Mouse (Mus musculus) midbrain, embryonic 12.5 days (tissue): Measurements from ENCODE around the gene Ccp110. TPM values are rescaled to one million over a fixed set of nuclear protein-coding genes. Genes with fewer than 3 reads are reported as not detected.

ENCODE experiments used
- ATAC-seq: fragments of 200-750 bp; cut with Nextera tagmentation; 2 replicates; pipeline ENCODE4 v1.8.0; 2017; ENCODE audit warnings: low read depth, moderate TSS enrichment, moderate library complexity; ENCODE audit not compliant: low FRiP score
- H3K27ac ChIP-seq: fragments of 300-500 bp; sonication (generic); replicated peaks from 2 replicates; pipeline ENCODE4 v1.5.1; 2016; ENCODE audit warnings: mild to moderate bottlenecking
- H3K27me3 ChIP-seq: fragments of 300-500 bp; sonication (generic); 2 replicates; pipeline ENCODE4 v1.6.1; 2016; ENCODE audit warnings: mild to moderate bottlenecking
- H3K36me3 ChIP-seq: fragments of 300-500 bp; sonication (generic); 2 replicates; pipeline ENCODE4 v1.6.1; 2016
- H3K4me1 ChIP-seq: fragments of 300-500 bp; sonication (generic); 2 replicates; pipeline ENCODE4 v1.6.1; 2016
- H3K4me2 ChIP-seq: fragments of 300-500 bp; sonication (generic); replicated peaks from 2 replicates; pipeline ENCODE4 v1.6.1; 2016; ENCODE audit warnings: mild to moderate bottlenecking, moderate library complexity
- H3K4me3 ChIP-seq: fragments of 300-500 bp; sonication (generic); 2 replicates; pipeline ENCODE4 v1.5.1; 2016; ENCODE audit warnings: mild to moderate bottlenecking
- H3K9ac ChIP-seq: fragments of 300-500 bp; sonication (generic); replicated peaks from 2 replicates; pipeline ENCODE4 v1.6.1; 2016; ENCODE audit warnings: mild to moderate bottlenecking, moderate library complexity
- H3K9me3 ChIP-seq: fragments of 300-500 bp; sonication (generic); 2 replicates; pipeline ENCODE4 v1.6.1; 2016; ENCODE audit warnings: mild to moderate bottlenecking
- WGBS: fragments of 180-500 bp; shearing (Covaris S2); methylation state at CpG from one replicate; pipeline ENCODE4 v1.1.7; 2016; 5-methylcytosine and 5-hydroxymethylcytosine counted together
- polyA plus RNA-seq: library from polyadenylated mRNA; unstranded; fragments of >200 nt; fragmentation: Nextera tagmentation; extraction: Ambion mirVana; gene quantifications from 2 replicates; pipeline ENCODE4 v1.2.1, GENCODE M21; 2016

Ccp110 gene
- polyA plus RNA-seq, 1 experiment from 2014 or later = 40.7 TPM

GRCm38 (mm10) chr7:118704001-118704850 is 8.1 kb upstream of the Ccp110 start:
- Histone ChIP-seq H3K4me1 (peaks cover 27% of the 10 kb centered on the region), H3K27me3 (no peaks in the 10 kb centered on the region), H3K9ac (peak overlapping the region; percentile 96), H3K4me2 (peak overlapping the region; percentile 71), H3K9me3 (no peaks in the 10 kb centered on the region), H3K36me3 (peaks cover 3% of the 10 kb centered on the region; the same call in 1 of the 2 replicates), H3K4me3 (peak overlapping the region; percentile 90), H3K27ac (no peak overlapping the region)
- no peak for ATAC-seq
- 84% methylated on average over 9 of the region's 9 CpGs for WGBS

- peak; percentile 94 for ATAC-seq
- H3K9me3 ChIP-seq = no peaks in the 10 kb centered on the region
- 0% methylated on average over 66 of the region's 66 CpGs for WGBS
- peak within 1 kb of the TSS; percentile 96 for H3K9ac ChIP-seq
- no peaks in the 10 kb centered on the region for H3K27me3 ChIP-seq
- peak within 1 kb of the TSS; percentile 90 for H3K4me3 ChIP-seq
- peak within 1 kb of the TSS; percentile 71 for H3K4me2 ChIP-seq
- peak within 1 kb of the TSS; percentile 86 for H3K27ac ChIP-seq
- H3K4me1 ChIP-seq = peaks cover 27% of the 10 kb centered on the region
- peaks cover 3% of the 10 kb centered on the region; the same call in 1 of the 2 replicates for H3K36me3 ChIP-seq
Observed at GRCm38 (mm10) chr7:118705101-118705961, 7.0 kb upstream of the Ccp110 start, which contains the start of gene Gde1. Gde1 (minus strand) TSS chr7:118705778.

- Histone ChIP-seq H3K27me3 (no peaks in the 10 kb centered on the region), H3K9ac (no peak overlapping the region), H3K4me2 (peak overlapping the region; percentile 71), H3K4me3 (peak overlapping the region; percentile 90), H3K27ac (no peak overlapping the region), H3K9me3 (no peaks in the 10 kb centered on the region), H3K36me3 (peaks cover 3% of the 10 kb centered on the region; the same call in 1 of the 2 replicates), H3K4me1 (peaks cover 27% of the 10 kb centered on the region)
- ATAC-seq = no peak
- 29% methylated on average over 6 of the region's 6 CpGs for WGBS
Observed at GRCm38 (mm10) chr7:118706051-118706450, 6.3 kb upstream of the Ccp110 start.

- Histone ChIP-seq H3K36me3 (peaks cover 3% of the 10 kb centered on the region; the same call in 1 of the 2 replicates), H3K9ac (no peak overlapping the region), H3K4me1 (peaks cover 27% of the 10 kb centered on the region), H3K4me2 (no peak overlapping the region), H3K27me3 (no peaks in the 10 kb centered on the region), H3K27ac (no peak overlapping the region), H3K9me3 (no peaks in the 10 kb centered on the region), H3K4me3 (no peak overlapping the region)
- no peak for ATAC-seq
- 87% methylated on average over 5 of the region's 5 CpGs for WGBS
Observed at GRCm38 (mm10) chr7:118706488-118706887, 5.9 kb upstream of the Ccp110 start.

- no peak overlapping the region for H3K9ac ChIP-seq
- H3K27ac ChIP-seq = no peak overlapping the region
- no peaks in the 10 kb centered on the region for H3K27me3 ChIP-seq
- WGBS = 89% methylated on average over 2 of the region's 2 CpGs
- no peaks in the 10 kb centered on the region for H3K36me3 ChIP-seq
- H3K4me2 ChIP-seq = no peak overlapping the region
- H3K4me1 ChIP-seq = peaks cover 27% of the 10 kb centered on the region
- no peaks in the 10 kb centered on the region for H3K9me3 ChIP-seq
- H3K4me3 ChIP-seq = no peak overlapping the region
- ATAC-seq = no peak
Observed at GRCm38 (mm10) chr7:118707216-118707615, 5.1 kb upstream of the Ccp110 start.

- Histone ChIP-seq H3K27me3 (no peaks in the 10 kb centered on the region), H3K27ac (no peak overlapping the region), H3K36me3 (no peaks in the 10 kb centered on the region), H3K4me1 (peaks cover 29% of the 10 kb centered on the region), H3K9me3 (no peaks in the 10 kb centered on the region), H3K4me3 (no peak overlapping the region), H3K4me2 (no peak overlapping the region), H3K9ac (no peak overlapping the region)
- 86% methylated on average over 3 of the region's 4 CpGs for WGBS
- ATAC-seq = no peak
Observed at GRCm38 (mm10) chr7:118708002-118708401, 4.3 kb upstream of the Ccp110 start.

- H3K9me3 ChIP-seq = no peaks in the 10 kb centered on the region
- H3K4me2 ChIP-seq = no peak overlapping the region
- H3K27me3 ChIP-seq = no peaks in the 10 kb centered on the region
- no peak overlapping the region for H3K4me3 ChIP-seq
- H3K27ac ChIP-seq = no peak overlapping the region
- 63% methylated on average over 5 of the region's 5 CpGs for WGBS
- H3K9ac ChIP-seq = no peak overlapping the region
- no peak for ATAC-seq
- peaks cover 10% of the 10 kb centered on the region for H3K36me3 ChIP-seq
- H3K4me1 ChIP-seq = peaks cover 18% of the 10 kb centered on the region
Observed at GRCm38 (mm10) chr7:118710776-118711175, 1.6 kb upstream of the Ccp110 start.

- WGBS = 93% methylated on average over 1 of the region's 1 CpGs
- Histone ChIP-seq H3K27ac (no peak overlapping the region), H3K4me3 (no peak overlapping the region), H3K27me3 (no peaks in the 10 kb centered on the region), H3K36me3 (peaks cover 31% of the 10 kb centered on the region), H3K4me2 (no peak overlapping the region), H3K9me3 (no peaks in the 10 kb centered on the region), H3K9ac (no peak overlapping the region), H3K4me1 (peaks cover 14% of the 10 kb centered on the region)
- ATAC-seq = no peak
Observed at GRCm38 (mm10) chr7:118714873-118715272, 2.5 kb downstream of the Ccp110 start.

GRCm38 (mm10) chr7:118718066-118718465 is 5.7 kb downstream of the Ccp110 start:
- Histone ChIP-seq H3K9ac (no peak overlapping the region), H3K4me2 (no peak overlapping the region), H3K27me3 (no peaks in the 10 kb centered on the region), H3K36me3 (peaks cover 58% of the 10 kb centered on the region), H3K9me3 (no peaks in the 10 kb centered on the region), H3K4me3 (no peak overlapping the region), H3K4me1 (peaks cover 11% of the 10 kb centered on the region), H3K27ac (no peak overlapping the region)
- no peak for ATAC-seq
- WGBS = 92% methylated on average over 4 of the region's 4 CpGs

- WGBS = 94% methylated on average over 9 of the region's 9 CpGs
- Histone ChIP-seq H3K27ac (no peak overlapping the region), H3K27me3 (no peaks in the 10 kb centered on the region), H3K4me3 (no peak overlapping the region), H3K36me3 (peaks cover 83% of the 10 kb centered on the region), H3K4me1 (no peaks in the 10 kb centered on the region), H3K4me2 (no peak overlapping the region), H3K9me3 (no peaks in the 10 kb centered on the region), H3K9ac (no peak overlapping the region)
- no peak for ATAC-seq
Observed at GRCm38 (mm10) chr7:118723927-118724326, 11.6 kb downstream of the Ccp110 start.

GRCm38 (mm10) chr7:118725459-118725858 is 13.1 kb downstream of the Ccp110 start:
- H3K27me3 ChIP-seq = no peaks in the 10 kb centered on the region
- no peak overlapping the region for H3K27ac ChIP-seq
- no peak for ATAC-seq
- no peaks in the 10 kb centered on the region for H3K4me1 ChIP-seq
- H3K9me3 ChIP-seq = no peaks in the 10 kb centered on the region
- peaks cover 90% of the 10 kb centered on the region for H3K36me3 ChIP-seq
- no peak overlapping the region for H3K9ac ChIP-seq
- no peak overlapping the region for H3K4me3 ChIP-seq
- no peak overlapping the region for H3K4me2 ChIP-seq
- 85% methylated on average over 2 of the region's 2 CpGs for WGBS
